Mouse (Mus musculus) megakaryocyte, embryonic 14.5 days (primary cell): ENCODE measurements around the gene Gsto2.

Source experiments
- FLI1 ChIP-seq: IDR thresholded peaks from 2 replicates; pipeline ENCODE4 v1.6.1; 2012; ENCODE audit warnings: low read length, inconsistent platforms, mixed read lengths
- GATA1 ChIP-seq: IDR thresholded peaks from 3 replicates; pipeline ENCODE4 v1.6.1; 2012; ENCODE audit warnings: mixed read lengths, low read length, inconsistent platforms, borderline replicate concordance

GRCm38 (mm10) chr19:47890489-47891130 lies 25.3 kb downstream of the Gsto2 start:
- TF ChIP-seq GATA1 = no peak
- no peak for TF ChIP-seq FLI1
